Mouse (Mus musculus): Measurements from ENCODE around the gene Pax8. TPM values are rescaled to one million over a fixed set of nuclear protein-coding genes. Genes with fewer than 3 reads are reported as not detected.

Gene Pax8
- polyA plus RNA-seq, 1 experiment from 2014 or later, result 1.1 TPM

DNA sequence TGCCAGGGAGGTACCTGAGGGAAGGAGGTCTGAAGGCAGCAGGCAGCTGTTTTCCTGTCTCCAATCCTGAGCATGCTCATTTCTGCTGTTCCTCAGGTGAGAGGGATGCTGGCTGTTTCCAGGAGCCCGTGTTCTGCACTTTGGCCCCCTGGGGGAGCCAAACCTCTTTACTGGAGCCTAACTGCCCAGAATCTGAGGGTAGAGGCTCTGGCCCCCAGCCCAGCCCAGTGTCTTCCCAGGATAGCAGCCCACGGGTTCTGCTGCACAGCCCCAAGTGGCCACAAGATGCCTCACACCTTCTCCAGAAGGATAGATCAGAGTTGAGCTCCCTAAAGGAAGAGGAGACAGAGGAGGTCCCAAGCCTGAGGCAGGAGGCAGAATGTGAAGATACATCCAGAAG is 78.3 kb downstream of the Pax8 start:
- Histone ChIP-seq H3K36me3 (replicated peaks) (no peaks in the 10 kb centered on the region), H3K9me3 (no peaks in the 10 kb centered on the region), H3K27ac (replicated peaks) (no peak overlapping the region), H3K4me1 (no peaks in the 10 kb centered on the region), H3K27me3 (replicated peaks; ENCODE audit: low read depth, poor library complexity, severe bottlenecking) (no peaks in the 10 kb centered on the region), H3K4me3 (no peak overlapping the region)
- WGBS, result 30% methylated on average over 2 of the region's 2 CpGs
- DNase-seq (ENCODE audit: low spot score), result no peak

DNA sequence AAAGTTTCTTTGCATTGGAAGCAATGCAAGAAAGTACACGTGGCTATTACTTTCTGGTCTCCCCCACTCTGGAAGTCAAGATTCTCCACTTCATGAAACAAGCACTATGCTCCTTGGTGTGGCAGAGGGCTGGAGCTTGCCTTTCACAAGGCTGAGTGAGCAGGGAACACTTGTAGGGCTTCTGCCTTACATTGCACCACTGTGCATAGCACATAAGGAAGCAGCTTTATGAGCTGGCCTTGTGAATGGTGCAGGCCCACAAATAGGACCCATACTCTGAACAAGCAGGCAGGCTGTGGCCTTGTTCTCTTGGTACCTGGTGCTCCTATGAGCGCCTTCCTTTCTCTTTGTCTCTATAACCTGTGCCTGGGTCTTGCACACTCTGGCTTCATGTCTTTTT is 82.1 kb downstream of the Pax8 start:
- DNase-seq (ENCODE audit: low spot score), result no peak

DNA sequence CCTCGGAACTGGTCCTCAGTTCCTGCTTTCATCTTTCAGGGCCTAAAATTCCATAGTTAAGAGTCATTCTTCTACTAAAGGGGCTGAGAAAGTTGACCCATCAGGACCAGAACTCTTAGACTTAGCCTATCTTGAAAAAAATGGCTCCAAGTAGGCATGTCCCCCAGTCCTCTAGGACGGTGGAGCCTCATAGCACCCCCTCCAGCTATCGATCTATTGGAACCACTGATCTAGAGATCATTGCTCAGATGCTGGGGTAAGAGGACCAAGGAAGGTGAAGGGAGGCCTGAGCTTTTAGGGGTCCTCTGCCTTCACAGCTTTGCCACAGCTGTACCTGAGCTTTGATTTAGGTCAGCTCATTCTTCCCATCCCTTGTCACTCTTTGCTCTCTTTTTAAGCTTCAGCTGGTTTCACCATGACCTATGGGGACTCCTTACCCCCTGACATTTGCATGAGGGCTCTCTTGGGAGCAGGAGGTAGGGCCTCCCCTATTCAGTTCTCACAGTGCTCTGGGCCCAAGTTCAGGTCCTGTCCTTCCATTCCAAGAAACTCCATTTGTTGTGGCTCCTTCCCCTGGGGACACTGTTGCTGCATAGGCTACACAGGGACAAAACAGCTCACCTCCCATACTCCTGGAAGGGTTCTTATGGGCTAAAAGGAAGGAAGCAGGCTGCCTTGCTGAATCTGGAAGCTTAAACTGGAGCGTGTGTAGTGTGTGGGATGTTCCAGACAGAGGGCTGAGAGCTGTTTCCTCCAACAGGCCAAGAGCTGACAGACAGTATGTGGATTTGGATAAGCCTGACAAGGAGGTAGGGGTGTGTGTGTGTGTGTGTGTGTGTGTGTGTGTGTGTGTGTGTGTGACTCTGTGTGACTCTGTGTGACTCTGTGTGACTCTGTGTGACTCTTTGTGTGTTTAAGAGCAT is 87.8 kb downstream of the Pax8 start:
- no peaks in the 10 kb centered on the region for H3K9me3 ChIP-seq
- no peak overlapping the region for H3K27ac ChIP-seq (replicated peaks)
- H3K27me3 ChIP-seq (replicated peaks; ENCODE audit: low read depth, poor library complexity, severe bottlenecking), result no peaks in the 10 kb centered on the region
- 87% methylated on average over 4 of the region's 4 CpGs for WGBS
- H3K4me3 ChIP-seq, result no peak overlapping the region
- DNase-seq (ENCODE audit: low spot score), result no peak
- H3K4me1 ChIP-seq, result no peaks in the 10 kb centered on the region
- no peaks in the 10 kb centered on the region for H3K36me3 ChIP-seq (replicated peaks)

More for the DNA sequence above, 82.1 kb downstream of the Pax8 start:
- H3K27me3 ChIP-seq (replicated peaks; ENCODE audit: low read depth, poor library complexity, severe bottlenecking), result no peaks in the 10 kb centered on the region
- no peaks in the 10 kb centered on the region for H3K36me3 ChIP-seq (replicated peaks)
- H3K4me1 ChIP-seq, result no peaks in the 10 kb centered on the region
- no peak overlapping the region for H3K27ac ChIP-seq (replicated peaks)
- no peaks in the 10 kb centered on the region for H3K9me3 ChIP-seq
- H3K4me3 ChIP-seq, result no peak overlapping the region
- whole genome bisulfite sequencing, result 77% methylated on average over 2 of the region's 2 CpGs

DNA sequence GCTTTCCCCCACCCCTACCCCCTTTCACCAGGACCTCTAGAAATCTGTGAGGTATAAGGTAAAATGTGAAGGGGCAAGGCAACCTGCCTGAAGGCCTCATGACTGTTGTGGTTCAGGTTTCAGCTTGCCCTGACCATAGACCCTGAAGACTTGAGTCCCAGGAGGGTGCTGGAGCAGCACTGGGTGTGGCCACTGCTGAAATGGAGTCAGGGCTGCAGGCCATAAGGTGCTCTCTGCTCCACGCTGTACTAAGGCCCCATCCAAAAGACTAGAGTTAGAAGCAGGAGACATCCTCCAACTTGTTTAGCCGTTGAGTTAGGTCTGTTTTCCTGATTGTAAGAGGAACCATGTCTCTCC is 88.5 kb downstream of the Pax8 start:
- Histone ChIP-seq H3K4me1 (no peaks in the 10 kb centered on the region), H3K4me3 (no peak overlapping the region), H3K36me3 (replicated peaks) (no peaks in the 10 kb centered on the region), H3K27me3 (replicated peaks; ENCODE audit: low read depth, poor library complexity, severe bottlenecking) (no peaks in the 10 kb centered on the region), H3K9me3 (no peaks in the 10 kb centered on the region), H3K27ac (replicated peaks) (no peak overlapping the region)
- no peak for DNase-seq (ENCODE audit: low spot score)
- 84% methylated on average over 2 of the region's 2 CpGs for WGBS

DNA sequence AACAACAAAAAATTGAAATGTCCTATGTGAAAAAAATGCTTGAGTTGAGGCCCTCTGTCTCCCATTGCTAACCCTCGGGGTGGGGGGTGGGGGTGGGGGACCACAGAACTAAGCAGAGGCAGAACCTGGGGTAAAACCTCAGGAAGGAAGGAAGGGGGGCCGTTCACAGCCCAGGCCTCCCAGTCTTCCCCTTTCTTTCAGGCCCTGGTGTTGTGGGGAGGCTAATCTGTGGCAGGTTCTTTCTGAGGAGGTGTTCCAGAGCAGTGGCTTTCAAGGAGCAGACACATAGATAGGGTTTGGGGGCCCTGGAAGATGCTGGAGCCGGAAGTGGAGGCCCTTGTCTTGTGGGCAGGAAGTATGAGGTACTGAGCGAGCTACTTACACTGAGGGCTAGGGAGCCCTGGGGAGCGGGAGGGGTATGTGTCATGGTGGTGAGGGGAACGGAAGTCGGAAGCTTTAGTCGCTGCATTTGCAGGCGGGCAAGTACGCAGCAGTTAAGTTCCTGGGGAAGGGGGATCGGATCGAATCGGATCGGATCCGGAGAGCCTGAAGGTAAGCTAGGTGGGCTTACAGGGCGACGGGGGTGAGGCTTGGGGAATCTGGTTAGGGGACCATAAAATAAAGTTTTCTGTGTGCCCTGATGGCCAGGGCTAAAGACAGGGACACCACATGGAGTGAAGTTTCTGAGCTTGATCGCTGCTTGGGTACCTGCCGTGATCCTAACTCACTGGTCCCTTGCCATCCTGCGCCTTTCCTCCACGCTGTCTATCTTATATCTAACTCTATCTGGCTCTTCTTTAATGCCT is 89.0 kb downstream of the Pax8 start:
- no peaks in the 10 kb centered on the region for H3K36me3 ChIP-seq (replicated peaks)
- no peak overlapping the region for H3K4me3 ChIP-seq
- no peak overlapping the region for H3K27ac ChIP-seq (replicated peaks)
- no peaks in the 10 kb centered on the region for H3K9me3 ChIP-seq
- no peaks in the 10 kb centered on the region for H3K27me3 ChIP-seq (replicated peaks; ENCODE audit: low read depth, poor library complexity, severe bottlenecking)
- 87% methylated on average over 21 of the region's 21 CpGs for WGBS
- no peaks in the 10 kb centered on the region for H3K4me1 ChIP-seq
- DNase-seq (ENCODE audit: low spot score), result no peak

DNA sequence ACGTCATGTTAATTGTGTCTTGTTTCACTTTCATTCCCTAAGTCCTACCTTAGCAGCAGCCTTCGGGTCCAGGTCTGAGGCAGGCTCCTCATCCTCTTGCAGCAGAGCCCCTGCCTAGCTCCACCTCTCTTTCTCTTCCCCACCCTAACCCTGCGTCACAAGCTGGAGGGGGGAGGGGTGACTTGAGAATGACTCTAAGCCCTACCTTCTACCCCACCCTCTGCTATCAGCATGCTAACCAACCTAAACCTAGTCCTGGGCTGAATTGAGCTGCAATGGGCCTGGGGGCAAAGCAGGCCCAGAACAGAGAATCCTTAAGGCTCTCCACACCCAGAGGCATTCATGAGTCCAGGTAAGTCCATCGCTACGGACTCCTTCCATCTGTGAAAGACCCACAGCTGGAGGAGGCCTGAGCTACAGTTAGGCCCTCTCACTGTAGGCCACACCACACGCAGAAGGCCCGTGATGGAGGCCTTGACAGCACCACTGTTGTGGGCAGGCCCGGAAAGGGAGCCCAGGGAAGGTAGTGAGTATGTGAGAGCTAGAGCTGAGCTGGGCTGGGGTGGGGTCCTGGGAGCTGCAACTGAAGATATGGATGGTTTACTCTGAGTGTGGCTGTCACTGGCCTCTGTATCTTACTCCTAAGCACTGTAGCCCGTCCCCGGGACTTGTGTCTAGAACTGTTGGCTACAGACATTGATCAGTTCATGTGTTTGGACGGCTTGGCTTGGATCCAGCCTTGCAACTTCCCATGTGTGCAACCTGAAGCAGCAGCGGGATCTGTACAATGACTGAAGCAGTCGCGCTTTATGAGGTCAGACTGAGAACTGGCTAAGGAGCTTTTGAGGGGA is 90.1 kb downstream of the Pax8 start:
- Histone ChIP-seq H3K36me3 (replicated peaks) (no peaks in the 10 kb centered on the region), H3K4me3 (no peak overlapping the region), H3K4me1 (no peaks in the 10 kb centered on the region), H3K27me3 (replicated peaks; ENCODE audit: low read depth, poor library complexity, severe bottlenecking) (no peaks in the 10 kb centered on the region), H3K27ac (replicated peaks) (no peak overlapping the region), H3K9me3 (no peaks in the 10 kb centered on the region)
- 81% methylated on average over 14 of the region's 14 CpGs for WGBS
- no peak for DNase-seq (ENCODE audit: low spot score)

DNA sequence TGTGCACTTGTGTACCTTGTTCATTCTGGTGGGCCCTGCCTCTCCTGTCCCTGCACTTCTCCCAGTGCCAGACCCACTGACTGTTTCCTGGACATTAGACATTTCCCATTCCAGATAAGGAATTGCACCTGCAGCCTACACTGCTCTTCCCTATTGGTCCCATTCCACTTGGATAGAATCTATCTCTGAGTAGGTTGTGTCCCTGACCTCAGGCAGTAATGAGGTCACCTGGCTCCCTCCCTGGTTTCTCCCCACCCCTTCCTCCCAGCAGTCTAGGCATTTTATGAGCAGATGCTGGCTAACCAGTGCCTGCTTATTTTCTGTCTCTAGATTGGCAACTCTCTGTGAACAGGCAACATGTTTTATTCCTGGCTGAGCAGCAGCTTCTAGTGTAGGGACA is 91.0 kb downstream of the Pax8 start:
- H3K27ac ChIP-seq (replicated peaks), result no peak overlapping the region
- no peaks in the 10 kb centered on the region for H3K4me1 ChIP-seq
- no peak for DNase-seq (ENCODE audit: low spot score)
- no peaks in the 10 kb centered on the region for H3K27me3 ChIP-seq (replicated peaks; ENCODE audit: low read depth, poor library complexity, severe bottlenecking)
- H3K9me3 ChIP-seq, result no peaks in the 10 kb centered on the region
- no peaks in the 10 kb centered on the region for H3K36me3 ChIP-seq (replicated peaks)
- H3K4me3 ChIP-seq, result no peak overlapping the region

DNA sequence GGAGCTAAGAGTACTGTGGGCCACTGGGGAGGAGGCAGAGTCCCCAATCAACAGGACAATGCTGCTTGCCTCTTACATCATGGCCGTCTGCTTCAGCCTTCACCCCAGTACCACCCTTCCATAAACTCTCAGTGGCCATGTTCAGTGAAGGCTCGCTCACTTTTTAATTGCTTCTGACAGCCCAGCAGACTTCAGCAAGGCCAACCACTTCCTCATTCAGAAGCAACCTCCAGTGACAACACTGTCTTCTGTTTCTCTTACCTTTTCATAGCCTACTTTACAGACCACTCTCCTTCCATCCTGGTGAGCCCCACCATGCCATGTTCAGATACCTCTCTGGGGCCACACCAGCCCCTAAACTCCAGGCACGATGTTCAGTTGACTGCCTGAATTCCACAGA is 91.8 kb downstream of the Pax8 start:
- DNase-seq (ENCODE audit: low spot score), result no peak
- Histone ChIP-seq H3K27ac (replicated peaks) (no peak overlapping the region), H3K9me3 (no peaks in the 10 kb centered on the region), H3K36me3 (replicated peaks) (no peaks in the 10 kb centered on the region), H3K4me3 (no peak overlapping the region), H3K4me1 (no peaks in the 10 kb centered on the region), H3K27me3 (replicated peaks; ENCODE audit: low read depth, poor library complexity, severe bottlenecking) (no peaks in the 10 kb centered on the region)
- whole genome bisulfite sequencing, result 83% methylated on average over 3 of the region's 3 CpGs

DNA sequence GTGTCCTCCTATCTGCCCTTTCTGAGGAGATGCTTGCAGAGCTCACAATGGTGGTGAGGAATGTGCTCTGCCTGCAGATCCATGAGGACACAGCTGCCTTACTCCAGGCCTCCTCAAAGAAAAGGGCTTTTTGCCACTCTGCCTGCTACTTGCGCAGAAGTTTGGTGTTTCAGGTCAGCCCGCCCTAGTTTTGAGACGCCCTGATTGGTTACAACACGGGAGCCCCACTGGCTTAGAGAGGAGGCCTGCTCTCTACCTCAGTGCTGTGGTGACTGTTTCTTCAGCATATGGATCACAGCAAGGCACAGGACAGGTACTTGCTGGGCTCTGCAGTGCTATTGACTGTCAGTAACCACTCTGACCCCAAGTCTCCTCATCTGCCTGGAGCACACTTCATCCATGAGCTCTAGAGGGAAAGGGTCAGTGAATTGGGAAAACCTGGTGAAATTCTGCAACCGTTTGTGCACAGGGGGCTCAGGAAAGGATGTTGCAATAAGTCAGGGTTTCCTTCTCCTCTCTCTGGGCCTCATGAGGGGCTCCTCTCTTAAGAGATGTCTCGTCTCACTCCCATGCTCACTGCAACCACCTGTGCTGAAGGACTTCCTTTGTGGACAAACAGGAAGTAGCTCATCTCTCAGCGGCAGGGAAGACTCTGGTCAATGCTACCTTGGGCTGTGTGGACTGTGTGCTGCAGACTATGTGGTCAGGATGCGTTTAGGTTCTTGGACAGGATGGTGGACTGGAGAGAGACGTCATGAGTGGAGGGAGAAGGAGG is 92.8 kb downstream of the Pax8 start:
- Histone ChIP-seq H3K27ac (replicated peaks) (no peak overlapping the region), H3K27me3 (replicated peaks; ENCODE audit: low read depth, poor library complexity, severe bottlenecking) (no peaks in the 10 kb centered on the region), H3K4me1 (no peaks in the 10 kb centered on the region), H3K36me3 (replicated peaks) (no peaks in the 10 kb centered on the region), H3K4me3 (no peak overlapping the region), H3K9me3 (no peaks in the 10 kb centered on the region)
- 78% methylated on average over 9 of the region's 9 CpGs for WGBS
- DNase-seq (ENCODE audit: low spot score), result no peak

DNA sequence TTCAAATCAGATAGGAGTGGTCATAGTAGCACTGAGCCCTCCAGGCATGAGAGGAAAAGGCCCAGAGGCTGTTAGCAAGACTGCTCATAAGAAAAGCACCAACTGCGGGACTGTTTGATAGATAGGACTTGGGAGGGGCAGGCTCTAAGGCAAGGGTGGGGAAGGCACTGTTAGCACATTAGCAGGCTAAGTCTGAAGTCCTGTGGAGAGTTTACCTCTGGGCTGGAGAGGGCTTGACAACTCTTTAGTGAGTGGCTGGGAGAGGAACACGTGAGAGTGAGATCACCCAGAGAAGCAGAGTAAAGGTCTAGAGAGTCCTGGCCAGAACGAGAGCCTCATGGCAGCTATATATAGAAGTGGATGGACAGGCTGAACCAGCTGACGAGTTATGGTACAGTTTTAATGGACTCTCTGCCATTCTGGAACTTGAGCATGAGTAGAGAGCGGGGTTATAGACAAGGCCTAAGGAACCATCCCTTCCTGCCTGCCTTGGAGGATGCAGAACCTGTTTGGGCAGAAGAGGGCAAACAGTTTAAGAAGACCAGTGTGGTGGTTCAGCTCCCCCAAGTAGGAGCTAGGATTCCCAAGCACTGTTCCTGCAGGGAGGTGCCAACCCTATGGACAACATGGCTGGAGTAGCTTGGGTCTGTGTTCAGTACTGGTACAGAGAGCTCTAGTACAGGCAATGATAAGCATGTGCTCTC is 96.5 kb downstream of the Pax8 start:
- H3K4me1 ChIP-seq, result no peaks in the 10 kb centered on the region
- no peak overlapping the region for H3K27ac ChIP-seq (replicated peaks)
- no peaks in the 10 kb centered on the region for H3K9me3 ChIP-seq
- H3K27me3 ChIP-seq (replicated peaks; ENCODE audit: low read depth, poor library complexity, severe bottlenecking), result no peaks in the 10 kb centered on the region
- 83% methylated on average over 5 of the region's 5 CpGs for WGBS
- H3K36me3 ChIP-seq (replicated peaks), result no peaks in the 10 kb centered on the region
- no peak overlapping the region for H3K4me3 ChIP-seq
- DNase-seq (ENCODE audit: low spot score), result no peak
